Mouse (Mus musculus) MEL (cell line): ENCODE measurements at regions not wholly inside any gene's neighbourhood (a gene's known extent, or its start where the extent isn't known, plus 50 kb on each side); places are given as distances from the start of the nearest gene placed in this dataset.

Experiments
- DNase-seq: peaks from one replicate; pipeline ENCODE4 v3.0.0; 2011; ENCODE audit warnings: low read depth, low spot score
- H3K27ac ChIP-seq: 2 replicates; pipeline ENCODE4 v1.5.1; 2012; ENCODE audit warnings: low read depth, mild to moderate bottlenecking, control low read depth, low read length, moderate library complexity; ENCODE audit not compliant: control insufficient read depth
- H3K27me3 ChIP-seq, 2 experiments: fragments of 150-350 bp in 1 of 2; sonication (generic) in 1 of 2; 2 replicates each; pipeline ENCODE4 v1.6.1; 2012; ENCODE audit warnings: low read length in 2 of 2, mild to moderate bottlenecking in 2 of 2, improper control_type of control experiment in 1 of 2, moderate library complexity in 1 of 2; ENCODE audit not compliant: insufficient read depth in 2 of 2, control insufficient read depth in 1 of 2
- H3K36me3 ChIP-seq, 2 experiments: 2 replicates each; pipeline ENCODE4 v1.6.1; 2012 to 2014; ENCODE audit warnings: low read length in 2 of 2, improper control_type of control experiment in 1 of 2, inconsistent platforms in 1 of 2, mild to moderate bottlenecking in 1 of 2; ENCODE audit not compliant: insufficient read depth in 2 of 2, control insufficient read depth in 1 of 2
- H3K4me1 ChIP-seq, 2 experiments: fragments of 150-350 bp in 1 of 2; sonication (generic) in 1 of 2; 2 replicates each; pipeline ENCODE4 v1.6.1; 2012; ENCODE audit warnings: low read length in 2 of 2, improper control_type of control experiment in 1 of 2, mild to moderate bottlenecking in 1 of 2; ENCODE audit not compliant: insufficient read depth in 2 of 2, control insufficient read depth in 1 of 2
- H3K4me3 ChIP-seq, 2 experiments: fragments of 150-350 bp in 1 of 2; sonication (generic) in 1 of 2; 2 replicates each; pipeline ENCODE4 v1.5.1; 2012; ENCODE audit warnings: low read depth in 2 of 2, low read length in 2 of 2, mild to moderate bottlenecking in 2 of 2, moderate library complexity in 2 of 2, control low read depth in 1 of 2, improper control_type of control experiment in 1 of 2; ENCODE audit not compliant: control insufficient read depth in 1 of 2, insufficient read depth in 1 of 2
- H3K79me2 ChIP-seq: 2 replicates; pipeline ENCODE4 v1.6.1; 2012; ENCODE audit warnings: mild to moderate bottlenecking, low read length, moderate library complexity; ENCODE audit not compliant: control insufficient read depth, poor library complexity, insufficient read depth
- H3K9ac ChIP-seq: 2 replicates; pipeline ENCODE4 v1.6.1; 2012; ENCODE audit warnings: low read depth, mild to moderate bottlenecking, control low read depth, low read length, moderate library complexity; ENCODE audit not compliant: control insufficient read depth, poor library complexity, severe bottlenecking
- H3K9me3 ChIP-seq: fragments of 150-350 bp; sonication (generic); replicated peaks from 2 replicates; pipeline ENCODE4 v1.6.1; 2012; ENCODE audit warnings: mild to moderate bottlenecking, low read length, improper control_type of control experiment, moderate library complexity; ENCODE audit not compliant: insufficient read depth
- BHLHE40 ChIP-seq: IDR thresholded peaks from 2 replicates; pipeline ENCODE4 v1.6.1; 2012; ENCODE audit warnings: low read depth, mild to moderate bottlenecking, inconsistent platforms, low read length, improper control_type of control experiment, borderline replicate concordance
- CHD1 ChIP-seq: IDR thresholded peaks from 2 replicates; pipeline ENCODE4 v1.6.1; 2012; ENCODE audit warnings: low read depth, mild to moderate bottlenecking, inconsistent platforms, low read length, improper control_type of control experiment
- E2F4 ChIP-seq: IDR thresholded peaks from 2 replicates; pipeline ENCODE4 v1.6.1; 2011; ENCODE audit warnings: low read depth, low read length, improper control_type of control experiment, borderline replicate concordance
- MAFK ChIP-seq: IDR thresholded peaks from 2 replicates; pipeline ENCODE4 v1.6.1; 2011; ENCODE audit warnings: low read depth, mild to moderate bottlenecking, low read length, improper control_type of control experiment, borderline replicate concordance
- MAX ChIP-seq: IDR thresholded peaks from 2 replicates; pipeline ENCODE4 v1.6.1; 2011; ENCODE audit warnings: low read length, improper control_type of control experiment
- MYB ChIP-seq: IDR thresholded peaks from 2 replicates; pipeline ENCODE4 v1.6.1; 2011; ENCODE audit warnings: mild to moderate bottlenecking, low read depth, low read length, improper control_type of control experiment
- MYC ChIP-seq: IDR thresholded peaks from 2 replicates; pipeline ENCODE4 v1.6.1; 2011; ENCODE audit warnings: low read depth, mild to moderate bottlenecking, low read length, improper control_type of control experiment, moderate library complexity
- NRF1 ChIP-seq: IDR thresholded peaks from 2 replicates; pipeline ENCODE4 v1.6.1; 2014; ENCODE audit warnings: low read depth, mild to moderate bottlenecking, inconsistent platforms, low read length, improper control_type of control experiment, moderate library complexity; ENCODE audit not compliant: poor library complexity, insufficient read depth, severe bottlenecking
- POLR2A ChIP-seq, 2 experiments: IDR thresholded peaks; 2 replicates each; pipeline ENCODE4 v1.6.1; 2011 to 2012; ENCODE audit warnings: low read length in 2 of 2, mild to moderate bottlenecking in 2 of 2, control low read depth in 1 of 2, improper control_type of control experiment in 1 of 2, low read depth in 1 of 2, moderate library complexity in 1 of 2; ENCODE audit not compliant: control insufficient read depth in 1 of 2, insufficient read depth in 1 of 2, poor library complexity in 1 of 2
- POLR2AphosphoS2 ChIP-seq: IDR thresholded peaks from 2 replicates; pipeline ENCODE4 v1.6.1; 2011; ENCODE audit warnings: low read length, improper control_type of control experiment
- POLR2AphosphoS5 ChIP-seq: IDR thresholded peaks from 2 replicates; pipeline ENCODE4 v1.6.1; 2012; ENCODE audit warnings: low read depth, borderline replicate concordance, mild to moderate bottlenecking, inconsistent platforms, low read length, moderate library complexity, mixed read lengths
- RAD21 ChIP-seq: IDR thresholded peaks from 2 replicates; pipeline ENCODE4 v1.6.1; 2011; ENCODE audit warnings: mild to moderate bottlenecking, low read depth, low read length, improper control_type of control experiment
- SIN3A ChIP-seq: IDR thresholded peaks from 2 replicates; pipeline ENCODE4 v1.6.1; 2012; ENCODE audit warnings: low read length, improper control_type of control experiment, inconsistent platforms
- SMC3 ChIP-seq: IDR thresholded peaks from 2 replicates; pipeline ENCODE4 v1.6.1; 2011; ENCODE audit warnings: low read depth, low read length, improper control_type of control experiment
- TAL1 ChIP-seq: IDR thresholded peaks from 2 replicates; pipeline ENCODE4 v1.6.1; 2012; ENCODE audit warnings: mild to moderate bottlenecking, inconsistent platforms, low read length, moderate library complexity, mixed read lengths
- TBP ChIP-seq: IDR thresholded peaks from 2 replicates; pipeline ENCODE4 v1.8.0; 2011; ENCODE audit warnings: low read depth, low read length, improper control_type of control experiment
- TCF12 ChIP-seq: IDR thresholded peaks from 2 replicates; pipeline ENCODE4 v1.6.1; 2014; ENCODE audit warnings: low read depth, mild to moderate bottlenecking, inconsistent platforms, low read length, improper control_type of control experiment, moderate library complexity
- UBTF ChIP-seq: IDR thresholded peaks from 2 replicates; pipeline ENCODE4 v1.6.1; 2012; ENCODE audit warnings: low read depth, mild to moderate bottlenecking, inconsistent platforms, low read length, improper control_type of control experiment, moderate library complexity, borderline replicate concordance; ENCODE audit not compliant: insufficient read depth
- USF2 ChIP-seq, 2 experiments: IDR thresholded peaks; 2 replicates each; pipeline ENCODE4 v1.6.1; 2011 to 2012; ENCODE audit warnings: improper control_type of control experiment in 2 of 2, low read length in 2 of 2, borderline replicate concordance in 1 of 2, inconsistent platforms in 1 of 2, low read depth in 1 of 2, mild to moderate bottlenecking in 1 of 2; ENCODE audit not compliant: insufficient read depth in 1 of 2
- ZMIZ1 ChIP-seq: IDR thresholded peaks from 2 replicates; pipeline ENCODE4 v1.6.1; 2012; ENCODE audit warnings: low read depth, mild to moderate bottlenecking, inconsistent platforms, low read length, improper control_type of control experiment, moderate library complexity
- ZNF384 ChIP-seq: IDR thresholded peaks from 2 replicates; pipeline ENCODE4 v1.6.1; 2012; ENCODE audit warnings: low read depth, mild to moderate bottlenecking, inconsistent platforms, low read length, improper control_type of control experiment

GRCm38 (mm10) chr13:82483265-82483929, 700.5 kb downstream of the Cetn3 start:
- TF ChIP-seq E2F4 (no peak), SMC3 (no peak), CHD1 (no peak), POLR2A (IDR thresholded peaks at IDR 0.05; ENCODE audit: control insufficient read depth in 1 of 2, insufficient read depth in 1 of 2, low read depth in 1 of 2, low read length in 2 of 2, poor library complexity in 1 of 2) (no peak)
- H3K27ac ChIP-seq, result no peak overlapping the region
- no peaks in the 10 kb centered on the region for H3K9me3 ChIP-seq
- H3K27me3 ChIP-seq, result no peaks in the 10 kb centered on the region
- no peaks in the 10 kb centered on the region for H3K4me1 ChIP-seq
- no peaks in the 10 kb centered on the region for H3K36me3 ChIP-seq
- H3K4me3 ChIP-seq, result no peak overlapping the region
- DNase-seq, result no peak
- H3K9ac ChIP-seq, result no peak overlapping the region
- no peaks in the 10 kb centered on the region for H3K79me2 ChIP-seq

DNA sequence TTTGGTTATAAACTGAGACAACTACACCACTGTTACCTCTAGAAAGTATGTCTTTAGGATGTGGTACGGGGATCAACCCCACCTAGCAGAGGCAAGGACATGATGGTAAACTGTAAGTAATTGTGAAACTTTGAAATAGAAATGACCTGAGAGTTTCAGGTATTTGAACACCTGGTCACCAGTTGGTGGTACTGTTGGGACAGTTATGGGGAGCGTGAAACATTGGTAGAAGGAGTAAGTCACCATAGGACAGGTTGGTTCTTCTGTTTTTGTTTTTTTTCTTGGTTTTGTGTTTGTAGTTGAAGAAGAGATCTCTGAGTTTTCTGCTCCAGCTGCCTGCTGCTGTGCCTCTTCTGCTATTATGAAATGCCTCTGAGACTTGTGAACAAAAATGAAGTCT, 713.7 kb downstream of the Cetn3 start:
- Histone ChIP-seq H3K79me2 (no peaks in the 10 kb centered on the region), H3K4me3 (no peak overlapping the region), H3K27ac (no peak overlapping the region), H3K9me3 (no peaks in the 10 kb centered on the region), H3K36me3 (no peaks in the 10 kb centered on the region), H3K9ac (no peak overlapping the region), H3K4me1 (no peaks in the 10 kb centered on the region), H3K27me3 (no peaks in the 10 kb centered on the region)
- DNase-seq, result no peak
- TF ChIP-seq RAD21 (peak; percentile 23), TCF12 (no peak)

DNA sequence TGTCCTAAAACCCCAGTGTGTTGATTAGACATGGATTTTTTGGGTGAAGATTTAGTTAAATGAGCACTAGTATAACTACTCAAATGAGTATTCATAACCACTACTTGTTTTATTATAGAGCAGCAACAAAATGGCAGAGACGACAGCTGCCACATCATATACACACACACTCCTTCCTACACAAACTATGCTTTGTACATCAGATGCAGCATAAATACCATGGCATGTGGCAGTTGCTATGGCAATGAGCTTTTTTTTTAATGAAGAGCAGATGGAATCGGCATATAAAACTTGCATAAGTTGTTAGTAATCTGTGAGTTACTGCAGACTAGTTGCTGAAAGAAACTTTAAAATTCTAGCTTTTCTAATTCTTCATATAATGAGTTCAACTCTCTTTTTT, 725.3 kb downstream of the Cetn3 start:
- H3K79me2 ChIP-seq, result no peaks in the 10 kb centered on the region

More for the DNA sequence above, 725.3 kb downstream of the Cetn3 start:
- Histone ChIP-seq H3K4me3 (no peak overlapping the region), H3K36me3 (no peaks in the 10 kb centered on the region), H3K4me1 (no peaks in the 10 kb centered on the region), H3K9ac (no peak overlapping the region), H3K27me3 (no peaks in the 10 kb centered on the region), H3K27ac (no peak overlapping the region), H3K9me3 (no peaks in the 10 kb centered on the region)
- DNase-seq, result no peak
- no peak for TF ChIP-seq MYC
- TF ChIP-seq TAL1, result no peak
- TF ChIP-seq TBP, result no peak
- TF ChIP-seq CHD1, result no peak
- no peak for TF ChIP-seq MAX
- no peak for TF ChIP-seq POLR2A (IDR thresholded peaks at IDR 0.05; ENCODE audit: control insufficient read depth in 1 of 2, insufficient read depth in 1 of 2, low read depth in 1 of 2, low read length in 2 of 2, poor library complexity in 1 of 2)
- no peak for TF ChIP-seq USF2 (IDR thresholded peaks at IDR 0.05; ENCODE audit: borderline replicate concordance in 1 of 2, insufficient read depth in 1 of 2, low read depth in 1 of 2, low read length in 2 of 2)
- no peak for TF ChIP-seq POLR2AphosphoS5
- TF ChIP-seq ZMIZ1, result no peak
- no peak for TF ChIP-seq POLR2AphosphoS2
- no peak for TF ChIP-seq MYB
- no peak for TF ChIP-seq SIN3A
- TF ChIP-seq UBTF, result no peak
- no peak for TF ChIP-seq ZNF384
- no peak for TF ChIP-seq MAFK
- no peak for TF ChIP-seq NRF1
- TF ChIP-seq BHLHE40, result no peak
